Mouse (Mus musculus) embryonic fibroblast, embryonic 13.5 days (primary cell): ENCODE measurements around the gene Tnfrsf18.

Source experiments
- CTCF ChIP-seq: IDR thresholded peaks from 2 replicates; pipeline ENCODE4 v1.5.1; 2011; ENCODE audit warnings: mild to moderate bottlenecking, control low read depth, low read length, moderate library complexity, borderline replicate concordance; ENCODE audit not compliant: insufficient read depth
- POLR2A ChIP-seq: IDR thresholded peaks from 2 replicates; pipeline ENCODE4 v1.6.1; 2011; ENCODE audit warnings: low read depth, mild to moderate bottlenecking, control low read depth, low read length, moderate library complexity

DNA sequence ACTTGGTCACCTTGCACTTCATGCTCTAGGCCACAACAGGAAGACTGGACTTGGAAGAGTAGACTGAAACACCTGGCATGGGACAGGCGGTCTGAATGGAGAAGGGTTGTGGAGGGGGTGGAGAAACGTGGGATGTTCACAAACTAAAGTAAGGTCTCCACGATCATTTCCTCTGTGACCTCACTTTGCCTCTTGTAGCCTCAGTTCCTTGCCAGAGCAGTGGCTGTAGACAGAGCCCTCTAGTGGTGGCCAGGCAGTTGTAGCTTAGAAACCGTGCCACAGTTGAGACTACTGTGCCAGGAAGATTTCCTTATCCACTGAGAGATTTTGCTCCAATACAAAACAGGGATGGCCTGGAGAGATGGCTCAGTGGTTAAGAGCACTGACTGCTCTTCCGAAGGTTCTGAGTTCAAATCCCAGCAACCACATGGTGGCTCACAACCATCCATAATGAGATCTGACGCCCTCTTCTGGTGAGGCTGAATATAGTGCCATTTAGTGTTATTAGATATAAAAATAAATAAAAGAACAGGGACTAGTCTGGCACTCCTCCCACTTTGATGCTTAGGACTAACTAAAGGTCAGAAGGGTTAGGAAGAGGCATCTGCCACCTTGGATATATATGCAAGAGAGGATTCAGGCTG, 7.6 kb downstream of the Tnfrsf18 start:
- peak; percentile 46; the same call in 1 of the 2 replicates for TF ChIP-seq CTCF
- no peak for TF ChIP-seq POLR2A
